Mouse (Mus musculus) embryonic facial prominence, embryonic 12.5 days (tissue): ENCODE measurements around the gene Saxo1. TPM values are rescaled to one million over a fixed set of nuclear protein-coding genes. Genes with fewer than 3 reads are reported as not detected.

Source experiments
- polyA plus RNA-seq: library from polyadenylated mRNA; unstranded; fragments of >200 nt; fragmentation: Nextera tagmentation; extraction: Ambion mirVana; gene quantifications from 2 replicates; pipeline ENCODE4 v1.2.1, GENCODE M21; 2016

Saxo1 gene
- polyA plus RNA-seq, 1 experiment from 2014 or later, result not detected

Other genes with a start within 250 kb of the Saxo1 start
- 66.4 and 71.8 TPM in 2 replicates for gene Rraga, start 17.3 kb upstream of the Saxo1 start, polyA plus RNA-seq
- 18.1 and 21.9 TPM in 2 replicates for gene Haus6, start 53.7 kb upstream of the Saxo1 start, polyA plus RNA-seq
- gene Plin2, start 111.7 kb upstream of the Saxo1 start, polyA plus RNA-seq, result 71.7 and 72.4 TPM in 2 replicates
- 9.2 and 10.0 TPM in 2 replicates for gene Dennd4c, start 190.2 kb upstream of the Saxo1 start, polyA plus RNA-seq